Mouse (Mus musculus) urinary bladder, postnatal 14 days (tissue): Measurements from ENCODE around the gene Calhm6.

ENCODE experiments used
- DNase-seq: peaks from one replicate; pipeline ENCODE4 v3.0.0; 2021; ENCODE audit warnings: low spot score

Calhm6 gene

GRCm38 (mm10) chr10:34127392-34128378, at the start of gene Calhm6:
Gene Calhm6 (minus strand): TSS chr10:34127984.
- peak; percentile 41 for DNase-seq

GRCm38 (mm10) chr10:34175870-34176606, 48.3 kb upstream of the Calhm6 start:
- no peak for DNase-seq

GRCm38 (mm10) chr10:34172663-34173282, 45.0 kb upstream of the Calhm6 start:
- DNase-seq, result no peak

GRCm38 (mm10) chr10:34171660-34172059, 43.9 kb upstream of the Calhm6 start:
- DNase-seq, result no peak

GRCm38 (mm10) chr10:34171191-34171590, 43.4 kb upstream of the Calhm6 start:
- no peak for DNase-seq

GRCm38 (mm10) chr10:34166971-34167370, 39.2 kb upstream of the Calhm6 start:
- DNase-seq, result no peak

GRCm38 (mm10) chr10:34155796-34156554, 28.2 kb upstream of the Calhm6 start:
- DNase-seq, result no peak

- DNase-seq, result no peak
Observed at GRCm38 (mm10) chr10:34151827-34152226, 24.0 kb upstream of the Calhm6 start.

GRCm38 (mm10) chr10:34150454-34150853, 22.7 kb upstream of the Calhm6 start:
- no peak for DNase-seq

GRCm38 (mm10) chr10:34149772-34150171, 22.0 kb upstream of the Calhm6 start:
- no peak for DNase-seq

- DNase-seq, result no peak
Observed at GRCm38 (mm10) chr10:34141693-34142092, 13.9 kb upstream of the Calhm6 start.

- DNase-seq, result no peak
Observed at GRCm38 (mm10) chr10:34139768-34140167, 12.0 kb upstream of the Calhm6 start.

GRCm38 (mm10) chr10:34138027-34138426, 10.2 kb upstream of the Calhm6 start:
- DNase-seq, result no peak

GRCm38 (mm10) chr10:34136432-34136831, 8.6 kb upstream of the Calhm6 start:
- DNase-seq, result no peak

GRCm38 (mm10) chr10:34131356-34131755, 3.6 kb upstream of the Calhm6 start:
- no peak for DNase-seq

GRCm38 (mm10) chr10:34128391-34128790, 607 bp upstream of the Calhm6 start:
- DNase-seq, result peak; percentile 8

GRCm38 (mm10) chr10:34118421-34118820, 9.4 kb downstream of the Calhm6 start:
- no peak for DNase-seq

GRCm38 (mm10) chr10:34117770-34118169, 10.0 kb downstream of the Calhm6 start:
- no peak for DNase-seq

- DNase-seq, result no peak
Observed at GRCm38 (mm10) chr10:34117131-34117530, 10.7 kb downstream of the Calhm6 start.

GRCm38 (mm10) chr10:34111964-34112738, 15.6 kb downstream of the Calhm6 start:
- no peak for DNase-seq
